Mouse (Mus musculus) embryo, embryonic 9.5 days (tissue): ENCODE data around the gene Kndc1.

Experiments
- DNase-seq: peaks from one replicate; pipeline ENCODE4 v3.0.0-alpha.2; 2017; ENCODE audit errors: extremely low spot score

Kndc1 gene

DNA sequence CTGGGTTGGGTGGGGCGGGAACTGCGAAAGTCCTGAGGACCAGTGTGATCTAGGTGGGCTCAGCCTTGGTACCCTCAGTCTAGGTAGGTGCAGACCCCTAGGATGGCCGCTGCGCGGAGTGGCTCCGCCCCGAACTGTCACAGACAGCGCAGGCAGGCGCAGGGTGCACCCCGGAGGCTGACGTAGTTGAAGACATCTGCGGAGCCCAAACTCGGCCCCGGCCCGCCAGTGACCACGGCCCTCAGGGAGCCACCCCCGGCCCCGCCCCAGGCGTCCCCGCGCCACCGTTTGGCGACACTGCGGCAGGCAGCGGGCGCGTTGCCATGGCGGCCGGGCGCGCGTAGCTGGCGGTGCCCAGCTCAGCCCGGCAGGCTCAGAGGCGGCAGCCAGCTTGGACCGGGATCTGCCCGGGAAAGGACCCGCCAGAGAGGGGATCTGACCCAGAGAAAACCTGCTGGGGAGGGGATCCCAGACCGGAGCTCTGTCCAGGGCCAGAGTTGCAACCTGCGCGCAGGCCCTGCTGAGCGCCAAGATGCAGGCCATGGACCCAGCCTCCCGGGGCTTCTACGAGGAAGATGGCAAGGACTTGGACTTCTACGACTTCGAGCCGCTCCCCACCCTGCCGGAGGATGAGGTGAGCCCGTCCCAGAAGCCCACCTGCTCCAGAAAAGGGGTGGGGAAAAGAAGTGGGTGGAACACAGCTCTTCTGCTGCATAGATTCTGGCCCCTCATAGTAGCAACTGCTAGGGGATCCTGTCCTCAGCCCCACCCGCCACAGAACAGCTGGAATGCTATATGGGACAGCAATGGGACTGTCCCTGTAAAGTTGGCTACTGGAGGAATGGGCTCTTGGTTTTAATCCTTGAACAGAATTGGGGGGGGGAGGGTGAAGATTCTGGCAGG, at the start of gene Kndc1:
Kndc1 (plus strand) TSS at position 42 of the 903 bp plus-strand sequence.
- peak; percentile 24 for DNase-seq

DNA sequence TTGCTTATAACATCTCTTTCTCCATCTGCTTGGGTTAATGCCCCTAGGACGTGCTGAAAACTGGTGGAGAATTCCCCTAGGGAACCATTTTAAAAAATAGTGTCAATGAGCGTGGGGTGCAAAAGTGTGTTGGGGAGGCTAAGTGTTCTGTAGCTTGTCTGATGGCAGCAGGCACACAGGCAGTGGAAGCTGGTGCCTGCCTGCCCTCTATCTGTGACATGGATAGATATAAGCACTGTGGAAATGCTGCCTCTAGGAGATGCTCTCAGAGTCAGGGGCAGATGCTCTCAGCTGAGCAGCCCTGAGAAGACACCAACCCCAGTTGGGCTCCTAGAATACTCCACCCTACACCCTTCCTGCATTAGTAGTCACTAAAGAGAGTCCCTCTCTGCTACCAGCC, 49.4 kb upstream of the Kndc1 start:
- no peak for DNase-seq

DNA sequence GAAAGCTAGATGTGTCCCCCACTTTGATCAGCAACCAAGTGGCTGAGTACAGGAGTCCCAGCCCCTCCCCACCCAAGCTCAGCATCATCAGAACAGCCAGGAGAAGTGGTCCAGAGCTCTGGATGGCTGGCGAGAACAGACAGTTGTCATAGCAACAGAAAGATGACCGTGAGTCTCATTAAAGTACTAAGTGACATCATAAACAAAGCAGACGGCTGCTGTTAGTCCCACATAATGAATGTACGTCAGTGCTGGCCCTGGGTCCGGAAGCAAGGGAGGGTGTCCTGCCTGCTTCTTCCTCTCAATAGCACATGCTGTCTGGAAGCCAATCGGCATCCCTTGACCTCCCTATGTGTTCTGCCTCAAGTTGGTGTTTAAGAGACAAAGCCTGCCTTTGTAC, 44.3 kb upstream of the Kndc1 start:
- DNase-seq = no peak

DNA sequence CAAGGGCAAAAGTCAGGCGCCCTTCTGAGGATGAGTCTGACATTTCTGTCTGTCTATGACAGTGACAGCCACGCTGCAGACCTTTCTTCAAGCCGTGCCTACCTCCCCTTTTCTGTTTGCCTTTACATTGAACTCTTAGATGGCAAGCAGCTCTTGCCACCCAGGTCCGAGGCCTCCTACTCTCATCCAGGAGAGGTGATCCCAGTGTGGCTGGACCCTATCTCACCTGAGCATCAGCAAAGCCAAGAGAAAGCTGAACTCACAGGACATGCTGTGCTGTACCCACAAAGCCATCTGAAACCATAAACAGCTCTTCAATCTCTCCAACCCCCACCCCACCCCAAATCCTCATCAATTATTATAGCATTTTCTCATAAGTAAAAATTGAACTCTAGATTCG, 43.8 kb upstream of the Kndc1 start:
- no peak for DNase-seq

DNA sequence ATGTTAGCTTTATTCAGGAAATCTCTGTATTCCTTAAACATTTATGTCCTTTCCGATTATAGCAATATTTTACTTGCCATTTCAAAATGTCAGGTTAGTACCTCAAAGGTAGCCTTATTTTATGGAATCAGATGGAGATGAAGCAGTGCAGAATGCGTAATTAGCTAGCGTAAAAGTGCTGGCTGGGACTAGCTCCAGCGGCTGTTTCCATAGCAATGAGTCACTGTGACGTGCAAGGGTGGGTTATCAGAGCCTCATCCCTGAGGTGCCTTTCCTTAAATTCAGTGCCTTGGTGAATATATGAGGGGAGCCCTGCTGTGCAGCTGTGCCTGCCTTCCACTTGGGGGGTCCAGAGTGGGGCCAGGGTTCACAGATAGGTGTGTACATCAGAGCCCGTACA, 43.4 kb upstream of the Kndc1 start:
- DNase-seq = no peak

DNA sequence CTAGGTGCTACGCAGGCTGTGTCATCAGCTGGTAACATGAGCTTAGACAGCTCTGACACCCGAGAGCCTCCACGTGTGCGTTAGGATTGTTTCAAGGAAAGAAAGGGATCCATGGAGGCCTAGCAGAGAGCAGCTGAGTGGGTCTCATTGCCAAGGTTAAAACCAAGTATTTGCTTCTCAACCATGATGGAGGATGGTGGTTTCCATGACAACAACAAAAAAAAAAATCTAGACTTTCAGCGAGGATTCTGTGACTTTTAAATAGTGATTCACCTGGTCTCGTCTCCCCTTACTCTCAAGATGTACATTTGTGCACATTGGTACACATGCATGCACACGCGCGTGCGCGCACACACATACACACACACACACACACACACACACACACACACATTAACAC, 39.2 kb upstream of the Kndc1 start:
- DNase-seq = no peak

DNA sequence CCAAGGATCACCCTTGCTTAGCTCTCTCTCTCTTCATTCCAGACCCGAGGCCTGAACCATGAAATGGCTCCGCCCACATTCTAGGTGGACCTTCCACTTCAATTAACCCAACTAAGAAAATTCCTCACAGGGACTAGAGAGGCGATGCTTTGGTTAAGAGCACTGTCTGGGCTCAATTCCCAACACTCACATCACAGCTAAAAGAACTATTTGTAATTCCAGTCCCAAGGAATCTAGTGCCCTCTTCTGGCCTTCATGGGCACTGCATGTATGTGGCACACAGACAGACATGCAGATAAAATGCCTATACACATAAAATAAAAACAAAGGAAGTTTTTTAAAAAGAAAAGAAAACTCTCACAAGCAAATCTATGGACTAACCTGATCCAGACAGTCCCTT, 33.1 kb upstream of the Kndc1 start:
- peak; percentile 66 for DNase-seq

DNA sequence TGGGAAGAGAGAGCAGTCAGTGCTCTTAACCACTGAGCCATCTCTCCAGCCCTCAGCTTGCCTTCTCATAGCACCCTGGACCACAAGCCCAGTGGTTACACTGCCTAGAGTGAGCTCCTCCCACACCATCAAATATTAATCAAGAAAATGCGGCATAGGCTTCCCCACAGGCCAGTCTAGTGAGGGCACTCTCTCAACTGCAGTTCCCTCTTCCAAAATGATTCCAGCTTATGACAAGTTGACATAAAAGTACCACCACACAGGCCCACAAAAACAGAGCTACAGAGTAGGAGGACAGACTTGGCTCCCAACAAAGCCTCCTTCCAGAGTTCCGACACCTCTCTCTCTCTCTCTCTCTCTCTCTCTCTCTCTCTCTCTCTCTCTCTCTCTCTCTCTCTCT, 31.4 kb upstream of the Kndc1 start:
- DNase-seq = no peak

DNA sequence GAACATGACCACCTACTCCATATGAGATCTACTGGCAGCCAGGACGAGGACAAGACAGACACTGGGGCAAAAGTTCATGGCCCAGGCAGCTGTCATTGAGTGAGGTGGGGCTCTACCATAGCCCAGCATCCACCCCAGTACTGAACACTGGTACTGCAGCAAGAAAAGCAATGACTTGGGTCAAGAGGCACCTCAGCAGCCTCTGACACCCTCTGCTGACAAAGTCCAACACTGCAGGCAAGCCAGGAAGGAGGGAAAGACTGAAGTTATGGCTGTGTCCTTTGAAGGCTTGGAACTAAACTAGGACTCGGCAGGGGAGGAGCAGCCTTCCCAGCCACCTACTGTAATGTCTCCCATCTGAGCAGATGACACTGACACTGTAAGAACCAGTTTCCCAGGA, 30.2 kb upstream of the Kndc1 start:
- DNase-seq = no peak

DNA sequence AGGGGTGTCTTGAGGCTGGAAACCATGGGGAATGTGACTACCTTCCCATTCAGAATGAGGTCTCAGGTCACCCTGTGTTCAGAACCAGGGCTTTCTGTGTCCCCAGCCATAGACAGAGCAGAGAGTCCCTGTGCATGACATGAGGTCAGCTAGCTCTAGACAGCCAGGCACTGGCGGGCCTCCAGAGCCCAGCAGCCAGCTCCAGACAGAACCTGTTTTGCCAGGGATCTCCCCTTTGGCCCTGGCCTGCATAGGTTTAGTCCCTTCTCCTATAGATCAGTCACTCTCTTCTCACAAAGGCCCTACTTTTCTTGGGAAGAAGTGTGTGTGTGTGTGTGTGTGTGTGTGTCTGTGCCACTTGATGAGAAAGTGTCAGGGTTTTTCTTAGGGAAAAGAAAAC, 29.6 kb upstream of the Kndc1 start:
- DNase-seq = no peak

DNA sequence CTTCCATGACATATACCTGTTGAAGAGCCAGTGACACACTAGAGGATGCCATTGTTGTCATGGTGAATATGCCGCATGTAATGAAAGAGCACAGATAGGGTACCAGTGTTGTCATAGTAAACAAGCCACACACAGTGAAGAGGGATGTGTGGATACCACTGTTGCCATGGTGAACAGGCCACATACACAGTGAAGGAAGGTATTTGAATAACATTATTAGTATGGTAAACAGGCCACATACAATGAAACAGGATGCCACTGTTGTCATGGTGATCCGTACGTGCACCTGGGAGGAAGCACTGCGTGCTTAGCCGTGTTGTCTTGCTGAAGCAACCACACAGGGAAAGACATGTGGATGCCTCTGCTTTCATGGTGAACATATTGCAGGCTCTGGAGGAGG, 23.5 kb upstream of the Kndc1 start:
- DNase-seq = no peak

DNA sequence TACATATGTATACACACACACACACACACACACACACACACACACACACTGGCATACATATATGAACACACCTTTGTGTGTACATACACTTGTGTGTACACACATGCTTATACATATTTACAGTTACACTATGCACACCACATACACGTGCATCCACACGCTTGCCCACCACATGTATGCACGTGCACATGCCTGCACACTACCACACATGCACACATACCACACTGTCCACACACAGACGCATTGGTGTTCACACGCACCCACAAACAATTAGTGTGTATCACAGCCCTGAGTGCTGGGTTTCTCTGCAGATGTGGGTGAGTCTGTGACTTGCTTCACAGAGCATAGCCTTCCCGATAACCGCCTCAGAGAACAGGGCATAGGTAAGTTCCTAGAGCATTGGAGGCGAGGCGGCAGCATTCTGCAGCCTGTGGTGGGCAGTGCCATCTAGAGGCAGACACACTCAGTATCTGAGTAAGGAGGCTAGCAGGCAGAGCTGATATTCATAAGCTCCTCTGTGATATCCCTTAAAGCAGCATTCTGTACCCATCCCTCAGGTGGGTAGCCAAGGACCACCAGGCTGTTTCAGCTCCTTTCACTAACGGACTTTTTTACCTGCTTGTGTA, 17.2 kb upstream of the Kndc1 start:
- no peak for DNase-seq

DNA sequence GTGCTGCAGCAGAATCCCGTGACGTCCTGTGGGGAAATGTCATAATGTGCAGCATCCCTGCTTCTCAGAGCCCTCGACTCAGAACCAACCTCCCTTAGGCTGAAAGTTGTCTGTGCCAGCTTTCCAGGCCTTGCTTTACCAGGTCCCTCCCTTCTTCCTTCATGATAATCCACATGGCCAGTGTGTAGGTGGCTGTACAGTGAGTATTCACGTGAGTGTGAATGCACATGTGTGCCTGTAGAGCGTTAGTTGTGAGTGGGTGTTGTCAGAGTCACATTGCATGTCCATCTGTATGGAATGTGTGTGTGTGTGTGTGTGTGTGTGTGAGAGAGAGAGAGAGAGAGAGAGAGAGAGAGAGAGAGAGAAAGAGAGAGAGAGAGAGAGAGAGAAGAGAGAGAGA, 16.4 kb upstream of the Kndc1 start:
- no peak for DNase-seq

DNA sequence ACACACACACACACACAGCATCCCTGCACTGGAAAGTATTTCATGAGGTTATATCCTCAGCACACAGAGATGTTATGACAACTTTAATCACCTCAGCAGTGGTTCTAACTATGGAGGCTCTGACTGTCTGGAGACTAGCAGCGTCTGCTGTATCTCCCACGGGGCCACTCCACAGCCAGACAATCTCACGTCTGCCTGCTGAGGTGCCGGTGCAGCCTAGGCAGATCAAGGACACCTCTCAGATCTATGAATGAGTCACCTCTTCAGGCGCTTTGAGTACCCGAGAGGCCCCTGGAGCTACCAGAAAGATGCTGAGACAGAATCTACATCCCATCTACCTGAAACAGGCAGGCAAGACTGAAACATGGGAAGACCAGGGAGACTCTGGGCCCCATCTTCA, 15.9 kb upstream of the Kndc1 start:
- DNase-seq = no peak

DNA sequence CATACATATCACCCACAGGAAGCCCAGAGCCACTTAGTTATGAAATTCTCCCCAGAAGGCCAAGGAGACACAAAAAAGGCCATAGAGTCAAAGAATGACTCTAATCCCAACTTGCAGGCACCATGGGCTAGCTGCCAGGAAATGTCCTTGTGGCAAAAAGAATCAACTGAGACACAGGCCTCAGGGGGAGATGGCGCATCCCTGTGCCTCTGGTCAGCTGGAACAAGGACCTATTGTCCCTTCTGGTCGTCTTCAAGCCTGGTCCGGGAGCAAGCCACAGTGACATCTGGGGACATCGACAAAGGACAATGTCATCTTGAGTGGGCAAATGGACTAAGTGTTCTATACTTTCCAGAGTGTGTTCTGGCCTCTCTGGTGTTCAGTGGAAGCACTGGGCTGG, 11.0 kb upstream of the Kndc1 start:
- no peak for DNase-seq

DNA sequence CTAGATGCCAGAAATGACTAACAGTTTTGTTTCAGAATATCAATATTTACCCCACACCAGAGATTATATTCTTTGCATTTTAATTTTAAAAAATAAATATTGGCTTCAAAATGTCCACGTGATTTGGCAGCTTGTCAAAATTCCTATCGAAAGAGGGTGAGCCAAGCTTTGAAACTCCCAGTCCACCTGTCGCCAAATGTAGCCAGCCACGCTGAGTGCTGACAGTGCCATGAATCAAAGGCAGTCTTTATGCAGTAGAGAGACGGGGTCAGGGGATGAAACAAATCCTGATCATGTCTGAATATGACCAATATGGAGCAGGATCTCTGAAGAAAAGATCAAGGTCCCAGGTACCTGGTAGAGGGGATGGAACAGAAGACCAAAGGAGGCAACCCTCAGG, 2.7 kb upstream of the Kndc1 start:
- DNase-seq = no peak

DNA sequence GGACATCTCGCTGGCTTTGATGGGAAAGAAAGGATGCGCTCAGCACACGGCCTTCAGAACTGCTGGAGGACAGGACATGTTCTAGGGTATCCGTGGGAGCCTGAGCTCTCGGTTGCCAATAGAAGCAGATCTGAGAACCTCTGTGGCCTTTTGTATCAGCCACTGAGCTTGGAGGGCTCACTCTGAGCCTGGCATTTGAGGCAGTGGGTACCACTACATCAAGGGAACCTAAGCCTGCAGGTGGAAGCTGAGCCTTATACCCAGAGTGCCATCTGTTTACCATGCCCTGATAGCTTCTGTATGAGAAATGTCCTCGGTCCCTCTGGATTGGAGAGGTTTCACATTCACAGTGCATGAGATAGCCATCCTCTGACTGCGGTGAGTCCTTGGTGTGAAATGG, 1.8 kb downstream of the Kndc1 start:
- DNase-seq = no peak

DNA sequence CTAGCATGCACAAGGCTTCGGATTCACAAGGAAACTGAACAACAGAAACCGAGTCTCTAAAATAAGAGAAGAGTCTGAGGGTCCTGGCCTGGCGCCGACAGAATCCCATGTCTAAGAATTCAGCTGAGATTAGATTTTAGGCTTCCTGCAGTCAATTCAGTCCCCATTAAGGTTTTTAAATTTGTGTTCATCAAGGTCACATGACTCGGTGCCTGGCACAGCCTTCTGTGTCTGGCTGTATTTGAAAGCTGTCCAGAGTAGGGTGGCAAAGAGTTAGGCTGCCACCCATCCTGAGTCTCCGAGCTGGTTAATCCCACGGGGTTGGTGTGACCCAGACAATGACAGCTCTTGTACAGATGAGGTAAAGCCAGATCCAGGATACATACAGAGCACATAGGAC, 2.3 kb downstream of the Kndc1 start:
- DNase-seq = no peak

DNA sequence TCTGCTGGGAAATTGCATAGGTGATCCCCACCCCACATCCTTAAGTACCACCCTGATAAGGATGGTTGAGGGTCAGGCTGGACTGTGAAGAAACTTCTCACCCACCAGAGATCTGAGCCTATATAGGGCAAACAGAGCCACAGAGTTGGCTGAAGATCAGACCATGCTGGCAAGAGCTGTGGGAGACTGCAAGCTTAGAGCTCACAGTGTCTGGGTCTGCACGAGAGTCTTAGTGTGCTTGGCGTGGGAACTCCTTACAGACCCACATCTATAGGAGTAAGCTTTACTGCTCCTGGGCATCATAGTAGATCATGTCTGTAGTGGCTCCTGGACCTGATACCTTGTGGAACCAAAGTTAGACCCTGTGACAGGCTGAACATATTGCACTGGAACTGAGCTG, 4.1 kb downstream of the Kndc1 start:
- DNase-seq = no peak

DNA sequence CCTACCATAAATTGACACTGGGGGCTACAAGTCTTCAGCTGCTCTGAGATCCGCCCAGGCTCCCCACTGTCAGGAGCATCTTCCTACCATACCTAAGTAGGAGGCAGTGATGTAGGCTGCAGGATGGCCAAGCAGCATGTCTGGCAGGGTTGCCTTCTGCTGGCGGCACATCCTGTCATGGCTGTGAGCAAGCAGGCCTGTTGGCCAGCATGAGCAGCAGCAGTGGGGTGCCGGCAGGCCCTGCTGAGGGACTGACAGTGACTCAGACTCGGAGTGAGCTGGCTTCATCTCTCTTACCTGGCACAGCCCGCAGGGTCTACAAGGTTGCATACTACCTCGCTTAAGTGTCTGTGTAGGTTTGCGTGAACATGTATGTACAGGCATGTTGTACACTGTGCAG, 5.0 kb downstream of the Kndc1 start:
- DNase-seq = no peak

DNA sequence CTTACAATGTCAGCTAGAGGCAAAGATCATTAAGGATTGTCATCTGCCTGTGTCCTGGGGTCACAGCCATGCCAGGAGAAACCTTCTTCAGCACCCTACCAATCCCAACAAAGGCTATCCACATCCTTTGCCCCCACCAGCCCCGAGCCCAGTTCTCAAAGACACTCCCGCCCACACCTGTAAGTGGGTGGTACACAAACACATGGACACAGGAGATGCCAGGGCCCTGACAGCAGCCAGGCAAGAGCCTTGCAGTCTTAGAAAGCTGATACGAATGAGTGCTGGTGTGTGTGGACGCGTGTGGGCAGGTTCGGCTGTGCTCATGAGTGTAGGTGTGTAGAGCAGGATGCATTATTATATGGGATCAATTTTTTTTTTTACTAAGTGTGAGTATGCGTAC, 6.0 kb downstream of the Kndc1 start:
- no peak for DNase-seq

DNA sequence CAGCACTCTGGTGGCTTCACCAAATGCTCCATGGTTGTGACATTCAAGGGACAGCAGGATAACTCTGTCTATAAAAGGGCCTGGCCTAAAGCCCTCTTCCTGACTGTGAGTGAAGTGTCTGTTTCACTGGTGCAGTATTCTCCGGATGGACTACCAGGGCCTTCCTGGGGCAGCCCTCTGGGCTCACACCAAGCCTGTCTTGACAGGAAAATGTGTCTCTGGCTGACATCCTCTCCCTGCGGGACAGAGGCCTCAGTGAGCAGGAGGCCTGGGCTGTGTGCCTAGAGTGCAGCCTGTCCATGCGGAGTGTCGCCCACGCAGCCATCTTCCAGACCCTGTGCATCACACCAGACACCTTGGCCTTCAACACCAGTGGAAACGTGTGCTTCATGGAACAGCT, 6.4 kb downstream of the Kndc1 start:
- no peak for DNase-seq

DNA sequence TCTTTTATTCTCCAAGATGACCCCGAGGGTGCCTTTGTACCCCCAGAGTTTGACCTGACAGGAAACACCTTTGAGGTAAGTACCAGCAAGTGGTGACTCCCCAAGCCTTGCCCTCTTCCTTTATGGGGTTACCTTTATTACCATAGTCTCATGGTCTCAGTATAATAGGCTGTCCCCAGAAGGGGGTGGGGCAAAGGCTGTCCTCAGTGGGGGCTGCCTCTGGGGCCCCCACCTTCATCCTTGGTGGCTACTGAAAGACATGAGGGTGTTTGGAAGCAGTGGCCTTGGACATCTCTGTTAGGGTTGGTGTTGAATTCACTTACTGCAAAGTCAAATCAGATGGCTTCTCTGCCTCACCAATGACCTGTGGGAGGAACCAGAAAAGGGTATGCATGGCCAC, 7.5 kb downstream of the Kndc1 start:
- DNase-seq = no peak

DNA sequence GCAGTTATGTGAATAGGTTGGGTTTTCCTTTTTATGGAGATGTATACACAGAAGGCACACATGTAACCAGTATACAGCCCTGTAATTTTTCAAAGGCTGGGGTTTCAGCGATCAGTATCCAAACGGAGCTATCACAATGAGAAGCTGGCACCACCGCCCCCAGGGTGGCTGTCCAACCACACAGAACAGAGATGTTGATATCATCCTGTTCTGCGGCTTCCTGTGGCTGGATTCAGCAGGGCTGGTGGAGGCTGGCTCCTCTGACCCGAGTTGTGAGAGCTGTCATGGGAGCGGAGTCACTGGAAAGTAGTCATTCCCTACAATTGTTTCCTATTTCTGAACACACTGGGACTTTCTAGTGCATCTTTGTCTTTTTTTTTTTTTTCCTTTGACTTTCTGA, 10.8 kb downstream of the Kndc1 start:
- no peak for DNase-seq
